In the genomic region with DNA sequence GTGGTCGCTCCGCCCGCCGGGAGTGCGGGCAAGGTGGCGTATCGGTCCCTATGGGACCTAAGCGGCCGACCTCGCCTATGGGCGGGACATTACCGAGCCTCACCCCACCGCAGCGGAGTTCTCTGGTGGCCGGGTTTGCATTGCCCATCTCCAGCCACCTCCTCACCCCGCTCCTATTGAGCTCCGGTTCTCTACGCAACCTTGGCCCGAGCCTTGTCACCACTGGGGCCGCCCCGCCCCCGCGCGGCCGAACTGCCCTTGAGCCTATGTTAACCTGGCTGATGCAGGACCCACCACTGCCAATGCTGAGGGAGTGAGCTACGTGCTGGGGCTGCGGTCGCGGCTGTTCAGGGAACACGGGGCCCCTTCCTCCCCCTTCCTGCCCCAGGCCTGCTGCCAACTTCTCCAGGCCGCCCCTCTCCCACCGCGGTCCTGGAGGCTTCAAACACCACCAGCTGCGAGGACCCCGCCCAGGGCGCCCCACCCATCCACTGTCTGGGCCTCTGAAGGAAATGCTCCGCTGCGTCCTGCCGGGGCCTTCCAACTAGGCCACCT, we compare ENCODE assay signal across 8 mouse cellular contexts. TPM values are rescaled to one million over a fixed set of nuclear protein-coding genes. Genes with fewer than 3 reads are reported as not detected.
DNase-seq lines count a peak whose midpoint lies in the region; ATAC-seq lines count a peak whose summit lies in the region.

No protein-coding gene starts in this region.

- DNase-seq in left cerebral cortex, postnatal 14 days (ENCODE audit: low spot score in 2 of 2), result peak; percentile 60 to 66
- no peak for DNase-seq in left cerebral cortex, adult 11 months (ENCODE audit: low spot score)
- DNase-seq in forebrain, embryonic 14.5 days (ENCODE audit: low spot score), result peak; percentile 68
- DNase-seq in hindbrain, embryonic 10.5 days (ENCODE audit: low spot score), result no peak
- peak; percentile 83 for DNase-seq in testis, postnatal 14 days (ENCODE audit: low spot score)

- WGBS in forebrain, embryonic 14.5 days, result 0% methylated on average over 38 of the region's 39 CpGs
- WGBS in hindbrain, embryonic 10.5 days, result under 1% methylated on average over 39 of the region's 39 CpGs
- under 1% methylated on average over 38 of the region's 39 CpGs for WGBS in limb, embryonic 13.5 days
- WGBS in midbrain, embryonic 13.5 days, result under 1% methylated on average over 39 of the region's 39 CpGs

- peak overlapping the region; percentile 98 for H3K27ac ChIP-seq in brown adipose tissue, adult 24 weeks (replicated peaks; ENCODE audit: low read depth, low read length)
- H3K27ac ChIP-seq in forebrain, embryonic 14.5 days (ENCODE audit: low read depth, low read length), result peak overlapping the region; percentile 95
- peak overlapping the region; percentile 99 for H3K27ac ChIP-seq in hindbrain, embryonic 10.5 days
- H3K27ac ChIP-seq in limb, embryonic 13.5 days, result peak overlapping the region; percentile 95
- peak overlapping the region; percentile 96 for H3K27ac ChIP-seq in midbrain, embryonic 13.5 days

- intact Hi-C loops in left cerebral cortex, postnatal 14 days (cut with DNase I), result loop anchor here (2.0 to 5.0 kb wide), 4 partner anchors 43 to 223 kb away; no protein-coding TSS in a partner anchor

- peaks cover 11% of the 10 kb centered on the region for H3K4me1 ChIP-seq in brown adipose tissue, adult 24 weeks (ENCODE audit: control insufficient read depth, insufficient read depth, insufficient read length, low read length)
- peaks cover 16% of the 10 kb centered on the region for H3K4me1 ChIP-seq in forebrain, embryonic 14.5 days (ENCODE audit: control insufficient read depth, insufficient read depth, low read length)
- peaks cover 37% of the 10 kb centered on the region for H3K4me1 ChIP-seq in hindbrain, embryonic 10.5 days (replicated peaks)
- H3K4me1 ChIP-seq in limb, embryonic 13.5 days, result peaks cover 21% of the 10 kb centered on the region
- H3K4me1 ChIP-seq in midbrain, embryonic 13.5 days (replicated peaks), result peaks cover 31% of the 10 kb centered on the region

- ATAC-seq in forebrain, embryonic 14.5 days, result peak; percentile 24
- peak; percentile 42 for ATAC-seq in limb, embryonic 13.5 days (ENCODE audit: low FRiP score, low read depth)
- peak; percentile 55 for ATAC-seq in midbrain, embryonic 13.5 days

- peak overlapping the region; percentile 84 for H3K4me3 ChIP-seq in brown adipose tissue, adult 24 weeks (ENCODE audit: insufficient read depth, low read depth, low read length)
- peak overlapping the region; percentile 97 for H3K4me3 ChIP-seq in forebrain, embryonic 14.5 days (ENCODE audit: low read depth, low read length)
- peak overlapping the region; percentile 97 for H3K4me3 ChIP-seq in hindbrain, embryonic 10.5 days
- H3K4me3 ChIP-seq in limb, embryonic 13.5 days, result peak overlapping the region; percentile 77
- H3K4me3 ChIP-seq in midbrain, embryonic 13.5 days (replicated peaks), result peak overlapping the region; percentile 80

- no peaks in the 10 kb centered on the region for H3K9me3 ChIP-seq in forebrain, embryonic 14.5 days (replicated peaks; ENCODE audit: control insufficient read depth, low read length)
- H3K9me3 ChIP-seq in hindbrain, embryonic 10.5 days, result no peaks in the 10 kb centered on the region
- no peaks in the 10 kb centered on the region for H3K9me3 ChIP-seq in limb, embryonic 13.5 days
- no peaks in the 10 kb centered on the region for H3K9me3 ChIP-seq in midbrain, embryonic 13.5 days

- no peaks in the 10 kb centered on the region for H3K36me3 ChIP-seq in forebrain, embryonic 14.5 days (ENCODE audit: control insufficient read depth, insufficient read depth, low read length)
- H3K36me3 ChIP-seq in hindbrain, embryonic 10.5 days, result no peaks in the 10 kb centered on the region
- H3K36me3 ChIP-seq in limb, embryonic 13.5 days, result no peaks in the 10 kb centered on the region
- H3K36me3 ChIP-seq in midbrain, embryonic 13.5 days, result no peaks in the 10 kb centered on the region

- peak overlapping the region; percentile 96 for H3K4me2 ChIP-seq in forebrain, embryonic 14.5 days (ENCODE audit: low read length)
- H3K4me2 ChIP-seq in limb, embryonic 13.5 days (replicated peaks), result peak overlapping the region; percentile 90
- H3K4me2 ChIP-seq in midbrain, embryonic 13.5 days (replicated peaks), result peak overlapping the region; percentile 93

- peak overlapping the region; percentile 87 for H3K9ac ChIP-seq in forebrain, embryonic 14.5 days (ENCODE audit: low read length)
- peak overlapping the region; percentile 77 for H3K9ac ChIP-seq in limb, embryonic 13.5 days
- H3K9ac ChIP-seq in midbrain, embryonic 13.5 days (replicated peaks), result peak overlapping the region; percentile 84

- H3K27me3 ChIP-seq in forebrain, embryonic 14.5 days (replicated peaks; ENCODE audit: control insufficient read depth, insufficient read depth, low read length), result no peaks in the 10 kb centered on the region
- H3K27me3 ChIP-seq in hindbrain, embryonic 10.5 days (ENCODE audit: insufficient read depth, poor library complexity, severe bottlenecking), result peaks cover 21% of the 10 kb centered on the region; the same call in 1 of the 2 replicates
- H3K27me3 ChIP-seq in limb, embryonic 13.5 days, result no peaks in the 10 kb centered on the region
- peaks cover 5% of the 10 kb centered on the region for H3K27me3 ChIP-seq in midbrain, embryonic 13.5 days

RNA-seq across cellular contexts. Expression of a gene that starts 0.8 kb away (rescaled TPM):
- 100 to 1,000 TPM; 168 to 175 TPM for total RNA-seq in left cerebral cortex, postnatal 14 days (2021)
- polyA plus RNA-seq in brown adipose tissue, adult 24 weeks (2012; ENCODE audit: insufficient read depth, insufficient read length, missing spikeins), result 13.6 and 24.0 TPM in 2 replicates
- 28.2 and 33.2 TPM in 2 replicates for polyA plus RNA-seq in forebrain, embryonic 14.5 days (2014; fragmentation: Nextera tagmentation; extraction: Ambion mirVana)
- 31.7 and 33.4 TPM in 2 replicates for polyA plus RNA-seq in hindbrain, embryonic 10.5 days (2016; fragmentation: Nextera tagmentation; extraction: Ambion mirVana)
- 20.1 and 20.9 TPM in 2 replicates for polyA plus RNA-seq in limb, embryonic 13.5 days (2015; fragmentation: Nextera tagmentation; extraction: Ambion mirVana)
- 24.4 and 24.7 TPM in 2 replicates for polyA plus RNA-seq in midbrain, embryonic 13.5 days (2015; fragmentation: Nextera tagmentation; extraction: Ambion mirVana)

RNA-seq across cellular contexts. Expression of a gene that starts 22.8 kb away (rescaled TPM):
- total RNA-seq in left cerebral cortex, postnatal 14 days (2021), result not detected
- polyA plus RNA-seq in brown adipose tissue, adult 24 weeks (2012; ENCODE audit: insufficient read depth, insufficient read length, missing spikeins), result not detected in 2 replicates
- not detected in 2 replicates for polyA plus RNA-seq in forebrain, embryonic 14.5 days (2014; fragmentation: Nextera tagmentation; extraction: Ambion mirVana)
- not detected in 2 replicates for polyA plus RNA-seq in hindbrain, embryonic 10.5 days (2016; fragmentation: Nextera tagmentation; extraction: Ambion mirVana)
- 0.14 TPM in 1 of 2 replicates, not detected in the other for polyA plus RNA-seq in limb, embryonic 13.5 days (2015; fragmentation: Nextera tagmentation; extraction: Ambion mirVana)
- 0.22 and 0.27 TPM in 2 replicates for polyA plus RNA-seq in midbrain, embryonic 13.5 days (2015; fragmentation: Nextera tagmentation; extraction: Ambion mirVana)

Comparison
In these comparisons a context has a peak if more than half of its experiments do, and no peak if none do; other contexts are left out.
1. DNase-seq: peak in left cerebral cortex, postnatal 14 days (2 of 2), forebrain, embryonic 14.5 days (single experiment) and testis, postnatal 14 days (single experiment); none in left cerebral cortex, adult 11 months (single experiment) and hindbrain, embryonic 10.5 days (single experiment).
2. Peak in every context shown above with its lines, with median percentiles within 50 percentile points of each other: H3K27ac ChIP-seq, H3K4me3 ChIP-seq, ATAC-seq, H3K4me2 ChIP-seq and H3K9ac ChIP-seq.